Mouse (Mus musculus): ENCODE measurements around the gene Slc26a11.

- no peak for TF ChIP-seq CTCF (IDR thresholded peaks at IDR 0.05; ENCODE audit: control insufficient read depth, insufficient read depth, insufficient replicate concordance, low read depth, low read length)
- no peak for TF ChIP-seq POLR2A (IDR thresholded peaks at IDR 0.05; ENCODE audit: control insufficient read depth, low read depth, low read length)
These were observed 72.6 kb downstream of the Slc26a11 start for GRCm38 (mm10) chr11:119427986-119428385.
